Mouse (Mus musculus) forebrain, embryonic 16.5 days (tissue): ENCODE data around the gene Cog3. TPM values are rescaled to one million over a fixed set of nuclear protein-coding genes. Genes with fewer than 3 reads are reported as not detected.

Experiments
- ATAC-seq: fragments of 200-750 bp; cut with Nextera tagmentation; 2 replicates; pipeline ENCODE4 v1.8.0; 2017; ENCODE audit warnings: mild to moderate bottlenecking, moderate library complexity
- H3K27ac ChIP-seq: fragments of 300-500 bp; sonication (generic); 2 replicates; pipeline ENCODE4 v1.5.1; 2014; ENCODE audit warnings: low read length, control low read depth
- H3K27me3 ChIP-seq: fragments of 300-500 bp; sonication (generic); replicated peaks from 2 replicates; pipeline ENCODE4 v1.6.1; 2014; ENCODE audit warnings: low read length; ENCODE audit not compliant: control insufficient read depth, insufficient read depth
- H3K36me3 ChIP-seq: fragments of 300-500 bp; sonication (generic); 2 replicates; pipeline ENCODE4 v1.6.1; 2014; ENCODE audit not compliant: control insufficient read depth, insufficient read depth
- H3K4me1 ChIP-seq: fragments of 300-500 bp; sonication (generic); replicated peaks from 2 replicates; pipeline ENCODE4 v1.6.1; 2014; ENCODE audit warnings: low read length; ENCODE audit not compliant: control insufficient read depth, insufficient read depth
- H3K4me2 ChIP-seq: fragments of 300-500 bp; sonication (generic); 2 replicates; pipeline ENCODE4 v1.6.1; 2014; ENCODE audit warnings: mild to moderate bottlenecking, low read length, control low read depth
- H3K4me3 ChIP-seq: fragments of 300-500 bp; sonication (generic); replicated peaks from 2 replicates; pipeline ENCODE4 v1.5.1; 2014; ENCODE audit warnings: mild to moderate bottlenecking, low read length, control low read depth
- H3K9ac ChIP-seq: fragments of 300-500 bp; sonication (generic); replicated peaks from 2 replicates; pipeline ENCODE4 v1.6.1; 2014; ENCODE audit warnings: low read depth, low read length, control low read depth
- H3K9me3 ChIP-seq: fragments of 300-500 bp; sonication (generic); 2 replicates; pipeline ENCODE4 v1.6.1; 2016; ENCODE audit warnings: low read length; ENCODE audit not compliant: control insufficient read depth
- WGBS: fragments of 180-500 bp; shearing (Covaris S2); extraction: QIAGEN DNeasy Blood & Tissue Kit; methylation state at CpG from one replicate; pipeline ENCODE4 v1.1.7; 2014; 5-methylcytosine and 5-hydroxymethylcytosine counted together
- polyA plus RNA-seq: library from polyadenylated mRNA; unstranded; fragments of >200 nt; fragmentation: Nextera tagmentation; extraction: Ambion mirVana; gene quantifications from 2 replicates; pipeline ENCODE4 v1.2.1, GENCODE M21; 2015

The Cog3 gene
- polyA plus RNA-seq, 1 experiment from 2014 or later = 24.1 TPM

GRCm38 (mm10) chr14:75676316-75676715, 78.0 kb downstream of the Cog3 start:
- H3K4me3 ChIP-seq = no peak overlapping the region
- no peak overlapping the region for H3K27ac ChIP-seq
- H3K9me3 ChIP-seq = no peaks in the 10 kb centered on the region
- no peak overlapping the region for H3K9ac ChIP-seq
- no peak for ATAC-seq
- no peak overlapping the region for H3K4me2 ChIP-seq
- no peaks in the 10 kb centered on the region for H3K36me3 ChIP-seq
- WGBS = 39% methylated on average over 6 of the region's 6 CpGs
- H3K27me3 ChIP-seq = no peaks in the 10 kb centered on the region
- H3K4me1 ChIP-seq = no peaks in the 10 kb centered on the region

GRCm38 (mm10) chr14:75669085-75669645, 85.2 kb downstream of the Cog3 start:
- no peak overlapping the region for H3K27ac ChIP-seq
- no peaks in the 10 kb centered on the region for H3K4me1 ChIP-seq
- no peak overlapping the region for H3K9ac ChIP-seq
- ATAC-seq = no peak
- no peak overlapping the region for H3K4me2 ChIP-seq
- H3K9me3 ChIP-seq = no peaks in the 10 kb centered on the region
- H3K27me3 ChIP-seq = no peaks in the 10 kb centered on the region
- H3K36me3 ChIP-seq = no peaks in the 10 kb centered on the region
- 80% methylated on average over 1 of the region's 1 CpGs for WGBS
- no peak overlapping the region for H3K4me3 ChIP-seq

GRCm38 (mm10) chr14:75665430-75666180, 88.7 kb downstream of the Cog3 start:
- 88% methylated on average over 2 of the region's 2 CpGs for WGBS
- H3K9ac ChIP-seq = no peak overlapping the region
- no peak for ATAC-seq
- H3K4me2 ChIP-seq = no peak overlapping the region
- H3K4me3 ChIP-seq = no peak overlapping the region
- H3K27me3 ChIP-seq = no peaks in the 10 kb centered on the region
- H3K36me3 ChIP-seq = no peaks in the 10 kb centered on the region
- H3K27ac ChIP-seq = no peak overlapping the region
- H3K9me3 ChIP-seq = no peaks in the 10 kb centered on the region
- H3K4me1 ChIP-seq = peaks cover 8% of the 10 kb centered on the region

GRCm38 (mm10) chr14:75661548-75661947, 92.8 kb downstream of the Cog3 start:
- no peak overlapping the region for H3K9ac ChIP-seq
- WGBS = 28% methylated on average over 8 of the region's 8 CpGs
- no peaks in the 10 kb centered on the region for H3K27me3 ChIP-seq
- H3K27ac ChIP-seq = no peak overlapping the region
- H3K4me3 ChIP-seq = no peak overlapping the region
- H3K4me2 ChIP-seq = no peak overlapping the region
- H3K36me3 ChIP-seq = no peaks in the 10 kb centered on the region
- H3K9me3 ChIP-seq = no peaks in the 10 kb centered on the region
- peak; percentile 59; the same call in 1 of the 2 replicates for ATAC-seq
- peaks cover 8% of the 10 kb centered on the region for H3K4me1 ChIP-seq

- H3K4me2 ChIP-seq = no peak overlapping the region
- no peak overlapping the region for H3K4me3 ChIP-seq
- H3K9ac ChIP-seq = no peak overlapping the region
- ATAC-seq = no peak
- no peaks in the 10 kb centered on the region for H3K36me3 ChIP-seq
- 52% methylated on average over 6 of the region's 6 CpGs for WGBS
- no peak overlapping the region for H3K27ac ChIP-seq
- H3K27me3 ChIP-seq = no peaks in the 10 kb centered on the region
- peaks cover 8% of the 10 kb centered on the region for H3K4me1 ChIP-seq
- H3K9me3 ChIP-seq = no peaks in the 10 kb centered on the region
Measured at GRCm38 (mm10) chr14:75660936-75661335, 93.4 kb downstream of the Cog3 start.

Other genes starting within 250 kb of the Cog3 start
- not detected in 2 replicates for gene Spert, start 161.4 kb downstream of the Cog3 start, polyA plus RNA-seq
- gene Erich6b, start 112.3 kb downstream of the Cog3 start, polyA plus RNA-seq = not detected in 2 replicates
- gene Slc25a30, start 32.5 kb upstream of the Cog3 start, polyA plus RNA-seq = 9.3 and 10.0 TPM in 2 replicates
- 740 and 764 TPM in 2 replicates for gene Tpt1, start 90.6 kb upstream of the Cog3 start, polyA plus RNA-seq
- gene Kctd4, start 200.5 kb upstream of the Cog3 start, polyA plus RNA-seq = 9.6 and 11.9 TPM in 2 replicates